Mouse (Mus musculus): ENCODE results near the gene AU022252. TPM values are rescaled to one million over a fixed set of nuclear protein-coding genes. Genes with fewer than 3 reads are reported as not detected.
A peak's percentile ranks its signal among the peaks of the same experiment; 100 is the strongest.

The AU022252 gene
- polyA plus RNA-seq, 1 experiment from 2014 or later, result 27.9 TPM

DNA sequence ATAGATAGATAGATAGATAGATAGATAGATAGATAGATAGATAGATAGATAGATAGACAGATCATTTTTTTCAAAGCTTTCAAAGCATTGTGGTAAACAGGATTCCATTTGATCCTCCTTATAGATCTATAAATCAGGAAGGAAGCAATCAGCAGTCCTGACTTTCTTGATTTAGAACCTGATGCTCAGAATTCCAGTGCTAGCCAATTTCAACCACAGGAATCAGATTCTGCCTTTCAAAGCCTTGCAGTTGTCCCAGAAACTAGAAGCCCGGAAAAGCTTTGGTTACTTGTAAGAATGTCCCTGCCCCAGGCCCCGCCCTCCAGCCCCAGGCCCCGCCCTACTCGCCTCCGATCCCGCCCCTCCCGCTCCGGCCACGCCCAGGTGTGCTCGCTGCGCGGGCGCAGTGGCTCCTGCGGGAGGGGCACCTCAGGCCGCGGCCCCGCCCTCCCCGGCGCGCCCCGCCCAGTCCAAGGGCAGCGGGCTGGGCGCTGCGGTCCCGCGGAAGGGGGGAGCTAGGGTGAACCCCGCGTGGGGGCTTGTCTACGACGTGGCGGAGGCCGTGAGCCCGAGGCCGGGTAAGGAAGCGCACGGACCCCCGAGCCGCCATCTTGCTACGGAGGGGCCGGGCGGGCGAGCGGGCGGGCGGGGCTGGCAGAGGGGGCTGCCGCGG lies 37.5 kb downstream of the AU022252 start, which contains the start of gene Svbp:
Gene Svbp (plus strand): TSS at position 398 of the 673 bp plus-strand sequence.
- peaks cover 20% of the 10 kb centered on the region for H3K4me1 ChIP-seq (replicated peaks; ENCODE audit: control insufficient read depth, insufficient read depth, low read length)
- H3K4me2 ChIP-seq (ENCODE audit: low read length), result peak within 1 kb of the TSS; percentile 59
- H3K9ac ChIP-seq (replicated peaks; ENCODE audit: low read depth, low read length), result peak within 1 kb of the TSS; percentile 83
- H3K27ac ChIP-seq (ENCODE audit: low read length), result peak within 1 kb of the TSS; percentile 69
- WGBS, result under 1% methylated on average over 32 of the region's 47 CpGs
- H3K4me3 ChIP-seq (replicated peaks; ENCODE audit: low read length), result peak within 1 kb of the TSS; percentile 87
- ATAC-seq, result peak; percentile 88
- no peaks in the 10 kb centered on the region for H3K9me3 ChIP-seq (ENCODE audit: control insufficient read depth, low read length)
- H3K36me3 ChIP-seq (ENCODE audit: control insufficient read depth, insufficient read depth), result no peaks in the 10 kb centered on the region
- no peaks in the 10 kb centered on the region for H3K27me3 ChIP-seq (replicated peaks; ENCODE audit: control insufficient read depth, insufficient read depth, low read length)

- H3K9me3 ChIP-seq (ENCODE audit: control insufficient read depth, low read length), result no peaks in the 10 kb centered on the region
- WGBS, result 90% methylated on average over 4 of the region's 4 CpGs
- peaks cover 15% of the 10 kb centered on the region for H3K4me1 ChIP-seq (replicated peaks; ENCODE audit: control insufficient read depth, insufficient read depth, low read length)
Observed at GRCm38 (mm10) chr4:119192757-119193156, 39.8 kb downstream of the AU022252 start.

DNA sequence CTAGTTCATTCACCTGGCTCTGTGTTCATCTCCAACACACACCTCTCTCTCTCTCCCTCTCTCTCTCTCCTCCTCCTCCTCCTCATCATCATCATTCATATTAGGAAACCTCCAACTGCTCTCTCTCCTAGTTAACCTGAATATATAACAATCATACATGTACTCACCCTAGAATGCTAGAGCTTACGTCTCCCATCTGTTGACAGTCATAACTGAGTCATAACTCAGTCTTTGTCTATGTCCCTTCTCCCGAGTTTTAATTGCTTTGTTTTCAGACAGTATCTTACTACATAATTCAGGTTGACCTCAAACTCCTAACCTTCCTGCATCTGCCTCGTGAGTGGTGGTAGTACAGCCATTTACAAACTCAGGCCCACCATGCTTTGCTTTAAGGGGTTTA lies 41.2 kb downstream of the AU022252 start:
- H3K27me3 ChIP-seq (replicated peaks; ENCODE audit: control insufficient read depth, insufficient read depth, low read length), result no peaks in the 10 kb centered on the region
- 73% methylated on average over 3 of the region's 3 CpGs for WGBS
- H3K4me2 ChIP-seq (ENCODE audit: low read length), result no peak overlapping the region
- H3K4me3 ChIP-seq (replicated peaks; ENCODE audit: low read length), result no peak overlapping the region
- no peak overlapping the region for H3K9ac ChIP-seq (replicated peaks; ENCODE audit: low read depth, low read length)
- H3K27ac ChIP-seq (ENCODE audit: low read length), result no peak overlapping the region
- no peaks in the 10 kb centered on the region for H3K36me3 ChIP-seq (ENCODE audit: control insufficient read depth, insufficient read depth)
- H3K4me1 ChIP-seq (replicated peaks; ENCODE audit: control insufficient read depth, insufficient read depth, low read length), result peaks cover 3% of the 10 kb centered on the region
- H3K9me3 ChIP-seq (ENCODE audit: control insufficient read depth, low read length), result no peaks in the 10 kb centered on the region
- no peak for ATAC-seq

More at GRCm38 (mm10) chr4:119192757-119193156, 39.8 kb downstream of the AU022252 start:
- no peak overlapping the region for H3K4me2 ChIP-seq (ENCODE audit: low read length)
- H3K9ac ChIP-seq (replicated peaks; ENCODE audit: low read depth, low read length), result no peak overlapping the region
- no peak overlapping the region for H3K4me3 ChIP-seq (replicated peaks; ENCODE audit: low read length)
- H3K27me3 ChIP-seq (replicated peaks; ENCODE audit: control insufficient read depth, insufficient read depth, low read length), result no peaks in the 10 kb centered on the region
- no peak for ATAC-seq
- no peaks in the 10 kb centered on the region for H3K36me3 ChIP-seq (ENCODE audit: control insufficient read depth, insufficient read depth)
- H3K27ac ChIP-seq (ENCODE audit: low read length), result no peak overlapping the region

DNA sequence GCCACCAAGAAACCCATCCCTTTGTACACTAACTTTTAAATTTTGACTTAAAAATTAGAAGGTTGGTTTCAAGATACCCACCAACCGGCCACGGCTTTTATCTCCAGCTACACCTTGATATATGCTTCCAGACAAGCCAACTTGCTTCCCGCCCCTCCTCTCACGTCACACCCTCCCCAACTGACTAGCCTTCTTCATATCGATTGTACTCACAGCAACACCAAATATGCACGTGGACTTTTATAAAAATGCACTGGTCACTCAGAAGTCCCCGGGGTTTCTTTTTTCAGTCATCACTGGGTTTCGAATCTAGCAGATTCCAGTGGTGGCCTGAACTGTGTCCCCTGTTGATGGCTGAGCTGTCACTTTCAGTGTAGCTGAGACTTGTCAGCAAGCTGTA lies 41.9 kb downstream of the AU022252 start:
- H3K27ac ChIP-seq (ENCODE audit: low read length), result no peak overlapping the region
- H3K4me3 ChIP-seq (replicated peaks; ENCODE audit: low read length), result no peak overlapping the region
- no peak for ATAC-seq
- no peaks in the 10 kb centered on the region for H3K4me1 ChIP-seq (replicated peaks; ENCODE audit: control insufficient read depth, insufficient read depth, low read length)
- no peak overlapping the region for H3K4me2 ChIP-seq (ENCODE audit: low read length)
- H3K36me3 ChIP-seq (ENCODE audit: control insufficient read depth, insufficient read depth), result no peaks in the 10 kb centered on the region
- no peak overlapping the region for H3K9ac ChIP-seq (replicated peaks; ENCODE audit: low read depth, low read length)
- no peaks in the 10 kb centered on the region for H3K27me3 ChIP-seq (replicated peaks; ENCODE audit: control insufficient read depth, insufficient read depth, low read length)
- H3K9me3 ChIP-seq (ENCODE audit: control insufficient read depth, low read length), result no peaks in the 10 kb centered on the region
- 86% methylated on average over 8 of the region's 8 CpGs for WGBS

- Histone ChIP-seq H3K4me3 (replicated peaks; ENCODE audit: low read length) (no peak within 1 kb of the TSS), H3K27ac (ENCODE audit: low read length) (no peak within 1 kb of the TSS), H3K27me3 (replicated peaks; ENCODE audit: control insufficient read depth, insufficient read depth, low read length) (no peaks in the 10 kb centered on the region), H3K36me3 (ENCODE audit: control insufficient read depth, insufficient read depth) (no peaks in the 10 kb centered on the region), H3K9ac (replicated peaks; ENCODE audit: low read depth, low read length) (no peak within 1 kb of the TSS), H3K4me1 (replicated peaks; ENCODE audit: control insufficient read depth, insufficient read depth, low read length) (no peaks in the 10 kb centered on the region), H3K4me2 (ENCODE audit: low read length) (no peak within 1 kb of the TSS), H3K9me3 (ENCODE audit: control insufficient read depth, low read length) (no peaks in the 10 kb centered on the region)
- WGBS, result 84% methylated on average over 6 of the region's 6 CpGs
- no peak for ATAC-seq
Observed at GRCm38 (mm10) chr4:119189864-119190263, 42.6 kb downstream of the AU022252 start, which contains the start of gene Ermap. Gene Ermap (minus strand): TSS chr4:119190011.

DNA sequence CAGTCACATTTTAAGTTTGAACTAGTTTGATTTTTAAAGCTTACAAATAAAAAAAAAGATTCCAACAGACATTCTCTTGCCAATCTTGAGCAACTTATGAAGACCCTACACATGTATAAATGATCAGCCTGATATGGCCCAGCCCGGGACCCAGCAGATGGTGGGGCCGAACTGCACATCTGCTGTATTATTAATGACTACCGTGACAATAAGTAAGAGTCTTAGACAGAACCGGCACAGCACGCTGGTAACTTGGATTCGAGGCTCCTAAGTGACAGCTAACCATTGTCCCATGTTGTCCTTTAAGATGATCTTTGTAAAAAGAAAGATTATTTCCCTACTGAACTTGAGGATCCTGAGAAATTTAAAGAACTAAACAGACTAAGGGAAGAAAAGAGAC lies 43.1 kb downstream of the AU022252 start:
- H3K27ac ChIP-seq (ENCODE audit: low read length), result no peak overlapping the region
- H3K4me1 ChIP-seq (replicated peaks; ENCODE audit: control insufficient read depth, insufficient read depth, low read length), result no peaks in the 10 kb centered on the region
- H3K4me2 ChIP-seq (ENCODE audit: low read length), result no peak overlapping the region
- ATAC-seq, result no peak
- WGBS, result 65% methylated on average over 6 of the region's 6 CpGs
- H3K9ac ChIP-seq (replicated peaks; ENCODE audit: low read depth, low read length), result no peak overlapping the region
- no peaks in the 10 kb centered on the region for H3K36me3 ChIP-seq (ENCODE audit: control insufficient read depth, insufficient read depth)
- H3K9me3 ChIP-seq (ENCODE audit: control insufficient read depth, low read length), result no peaks in the 10 kb centered on the region
- no peak overlapping the region for H3K4me3 ChIP-seq (replicated peaks; ENCODE audit: low read length)
- no peaks in the 10 kb centered on the region for H3K27me3 ChIP-seq (replicated peaks; ENCODE audit: control insufficient read depth, insufficient read depth, low read length)

- H3K4me2 ChIP-seq (ENCODE audit: low read length), result no peak overlapping the region
- H3K4me3 ChIP-seq (replicated peaks; ENCODE audit: low read length), result no peak overlapping the region
- WGBS, result 59% methylated on average over 11 of the region's 11 CpGs
- no peaks in the 10 kb centered on the region for H3K4me1 ChIP-seq (replicated peaks; ENCODE audit: control insufficient read depth, insufficient read depth, low read length)
- no peaks in the 10 kb centered on the region for H3K27me3 ChIP-seq (replicated peaks; ENCODE audit: control insufficient read depth, insufficient read depth, low read length)
- no peak overlapping the region for H3K27ac ChIP-seq (ENCODE audit: low read length)
- ATAC-seq, result no peak
- H3K36me3 ChIP-seq (ENCODE audit: control insufficient read depth, insufficient read depth), result no peaks in the 10 kb centered on the region
- no peak overlapping the region for H3K9ac ChIP-seq (replicated peaks; ENCODE audit: low read depth, low read length)
- no peaks in the 10 kb centered on the region for H3K9me3 ChIP-seq (ENCODE audit: control insufficient read depth, low read length)
Observed at GRCm38 (mm10) chr4:119188060-119188785, 44.3 kb downstream of the AU022252 start.

DNA sequence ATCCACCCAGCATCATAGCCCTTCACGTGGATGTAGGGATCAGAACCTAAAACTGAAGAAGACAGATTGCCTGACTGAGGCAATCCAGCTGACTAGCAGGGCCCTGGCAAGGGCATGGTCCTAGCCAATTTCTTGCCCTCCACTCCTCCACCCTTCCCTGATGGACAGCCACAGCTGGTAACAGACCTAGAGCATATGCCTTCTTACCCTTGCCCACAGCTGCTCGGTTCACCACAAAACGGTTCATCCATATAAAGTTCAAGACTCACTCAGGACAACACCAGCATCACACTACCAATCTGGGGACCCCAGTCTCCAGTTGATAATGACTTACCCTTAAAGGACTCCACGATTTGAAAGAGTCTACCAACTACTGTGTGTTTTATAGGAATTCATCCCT lies 46.7 kb downstream of the AU022252 start:
- H3K4me2 ChIP-seq (ENCODE audit: low read length), result no peak overlapping the region
- no peaks in the 10 kb centered on the region for H3K4me1 ChIP-seq (replicated peaks; ENCODE audit: control insufficient read depth, insufficient read depth, low read length)
- no peaks in the 10 kb centered on the region for H3K36me3 ChIP-seq (ENCODE audit: control insufficient read depth, insufficient read depth)
- no peaks in the 10 kb centered on the region for H3K9me3 ChIP-seq (ENCODE audit: control insufficient read depth, low read length)
- WGBS, result 93% methylated on average over 4 of the region's 4 CpGs
- ATAC-seq, result no peak
- H3K27ac ChIP-seq (ENCODE audit: low read length), result no peak overlapping the region
- no peak overlapping the region for H3K4me3 ChIP-seq (replicated peaks; ENCODE audit: low read length)
- H3K9ac ChIP-seq (replicated peaks; ENCODE audit: low read depth, low read length), result no peak overlapping the region
- no peaks in the 10 kb centered on the region for H3K27me3 ChIP-seq (replicated peaks; ENCODE audit: control insufficient read depth, insufficient read depth, low read length)

GRCm38 (mm10) chr4:119183525-119183924 lies 49.0 kb downstream of the AU022252 start:
- Histone ChIP-seq H3K4me3 (replicated peaks; ENCODE audit: low read length) (no peak overlapping the region), H3K27ac (ENCODE audit: low read length) (no peak overlapping the region), H3K9me3 (ENCODE audit: control insufficient read depth, low read length) (no peaks in the 10 kb centered on the region), H3K36me3 (ENCODE audit: control insufficient read depth, insufficient read depth) (no peaks in the 10 kb centered on the region), H3K9ac (replicated peaks; ENCODE audit: low read depth, low read length) (no peak overlapping the region), H3K4me1 (replicated peaks; ENCODE audit: control insufficient read depth, insufficient read depth, low read length) (no peaks in the 10 kb centered on the region), H3K27me3 (replicated peaks; ENCODE audit: control insufficient read depth, insufficient read depth, low read length) (no peaks in the 10 kb centered on the region), H3K4me2 (ENCODE audit: low read length) (no peak overlapping the region)
- WGBS, result 19% methylated on average over 1 of the region's 1 CpGs
- no peak for ATAC-seq

Measured in forebrain, embryonic 16.5 days (tissue).